Mouse (Mus musculus): ENCODE results near the gene Gstm4.
A peak's percentile ranks its signal among the peaks of the same experiment; 100 is the strongest.
"Not testable (repeated sequence)": the region's sequence is repeated elsewhere in the genome, so short reads cannot be mapped to it uniquely, and the experiment has no call there.

Gstm4 gene

GRCm38 (mm10) chr3:108069231-108069870, 24.7 kb upstream of the Gstm4 start:
- DNase-seq = no peak

GRCm38 (mm10) chr3:108068826-108069225, 24.1 kb upstream of the Gstm4 start:
- DNase-seq = no peak

- no peak for DNase-seq
Observed at GRCm38 (mm10) chr3:108067370-108067934, 22.8 kb upstream of the Gstm4 start.

GRCm38 (mm10) chr3:108065551-108065950, 20.9 kb upstream of the Gstm4 start:
- DNase-seq = no peak

GRCm38 (mm10) chr3:108064672-108065071, 20.0 kb upstream of the Gstm4 start:
- DNase-seq = no peak

- no peak for DNase-seq
Observed at GRCm38 (mm10) chr3:108062648-108063047, 18.0 kb upstream of the Gstm4 start.

GRCm38 (mm10) chr3:108061420-108061819, 16.7 kb upstream of the Gstm4 start:
- DNase-seq = peak in 1 of 2 experiments; percentile 57

GRCm38 (mm10) chr3:108050493-108050892, 5.8 kb upstream of the Gstm4 start:
- no peak for DNase-seq

GRCm38 (mm10) chr3:108048306-108048705, 3.6 kb upstream of the Gstm4 start:
- no peak for DNase-seq

- DNase-seq = no peak
Observed at GRCm38 (mm10) chr3:108046944-108047655, 2.4 kb upstream of the Gstm4 start.

GRCm38 (mm10) chr3:108033156-108033555, 11.5 kb downstream of the Gstm4 start:
- DNase-seq = no peak

GRCm38 (mm10) chr3:108032113-108032512, 12.6 kb downstream of the Gstm4 start:
- DNase-seq = peak; percentile 75 to 80

- DNase-seq = no peak
Observed at GRCm38 (mm10) chr3:108028641-108029365, 15.9 kb downstream of the Gstm4 start.

- DNase-seq = no peak
Observed at GRCm38 (mm10) chr3:108026597-108026996, 18.1 kb downstream of the Gstm4 start.

GRCm38 (mm10) chr3:108026049-108026448, 18.6 kb downstream of the Gstm4 start:
- DNase-seq = no peak

GRCm38 (mm10) chr3:108025318-108025717, 19.4 kb downstream of the Gstm4 start:
- no peak for DNase-seq

GRCm38 (mm10) chr3:108022650-108023049, 22.0 kb downstream of the Gstm4 start:
- peak; percentile 76 to 81 for DNase-seq

- DNase-seq = not testable (repeated sequence)
Observed at GRCm38 (mm10) chr3:108020351-108021022, 24.2 kb downstream of the Gstm4 start.

GRCm38 (mm10) chr3:108019226-108019625, 25.5 kb downstream of the Gstm4 start:
- not testable (repeated sequence) for DNase-seq

GRCm38 (mm10) chr3:108018190-108018820, 26.4 kb downstream of the Gstm4 start:
- peak; percentile 44 to 59 for DNase-seq

GRCm38 (mm10) chr3:108017473-108018189, 27.1 kb downstream of the Gstm4 start, which contains the start of gene Gstm1:
Gstm1 (minus strand) TSS chr3:108017973.
- peak; percentile 98 to 99 for DNase-seq
